Mouse (Mus musculus) CH12.LX (cell line): ENCODE measurements at regions not wholly inside any gene's neighbourhood (a gene's known extent, or its start where the extent isn't known, plus 50 kb on each side); places are given as distances from the start of the nearest gene placed in this dataset.

Source experiments
- DNase-seq: peaks from one replicate; pipeline ENCODE4 v3.0.0-alpha.2; 2013; ENCODE audit errors: extremely low read depth
- H3K27ac ChIP-seq: 2 replicates; pipeline ENCODE4 v1.5.1; 2012; ENCODE audit warnings: low read depth, mild to moderate bottlenecking, control low read depth, moderate library complexity; ENCODE audit not compliant: insufficient read depth
- H3K27me3 ChIP-seq: replicated peaks from 2 replicates; pipeline ENCODE3; 2012; ENCODE audit warnings: inconsistent platforms
- H3K36me3 ChIP-seq, 2 experiments: replicated peaks in 1 of 2; 2 replicates each; pipeline versions ENCODE3 to v1.6.1; 2012; ENCODE audit warnings: inconsistent platforms in 1 of 2, low read length in 1 of 2, mild to moderate bottlenecking in 1 of 2, mixed read lengths in 1 of 2, moderate library complexity in 1 of 2; ENCODE audit not compliant: control insufficient read depth in 1 of 2, insufficient read depth in 1 of 2
- H3K4me1 ChIP-seq, 2 experiments: 2 replicates each; pipeline ENCODE4 v1.6.1; 2012; ENCODE audit warnings: inconsistent platforms in 1 of 2, moderate library complexity in 1 of 2; ENCODE audit not compliant: insufficient read depth in 2 of 2, control insufficient read depth in 1 of 2
- H3K4me2 ChIP-seq: 2 replicates; pipeline ENCODE4 v1.6.1; 2012; ENCODE audit warnings: low read depth, mild to moderate bottlenecking, control low read depth; ENCODE audit not compliant: poor library complexity, insufficient read depth, severe bottlenecking
- H3K4me3 ChIP-seq, 3 experiments: fragments of 150-350 bp in 1 of 3; sonication (generic) in 1 of 3; replicated peaks in 1 of 3; 2 replicates each; pipeline versions ENCODE3 to v1.5.1; 2011 to 2012; ENCODE audit warnings: low read depth in 2 of 3, low read length in 2 of 3, mild to moderate bottlenecking in 2 of 3, moderate library complexity in 2 of 3, control low read depth in 1 of 3, improper control_type of control experiment in 1 of 3, inconsistent platforms in 1 of 3, mixed read lengths in 1 of 3; ENCODE audit not compliant: poor library complexity in 1 of 3
- H3K79me2 ChIP-seq: replicated peaks from 2 replicates; pipeline ENCODE4 v1.6.1; 2012; ENCODE audit warnings: mild to moderate bottlenecking, moderate library complexity; ENCODE audit not compliant: control insufficient read depth, poor library complexity, insufficient read depth, severe bottlenecking; ENCODE audit errors: extremely low read depth
- H3K9ac ChIP-seq: 2 replicates; pipeline ENCODE4 v1.6.1; 2012; ENCODE audit warnings: low read depth, mild to moderate bottlenecking, control low read depth, moderate library complexity; ENCODE audit not compliant: insufficient read depth
- H3K9me3 ChIP-seq: replicated peaks from 2 replicates; pipeline ENCODE3; 2012; ENCODE audit warnings: low read length, inconsistent platforms, mixed read lengths
- CTCF ChIP-seq, 2 experiments: IDR thresholded peaks in 1 of 2; conservative IDR thresholded peaks in 1 of 2; 2 replicates each; pipeline ENCODE4 v1.5.1; 2011 to 2012; ENCODE audit warnings: low read depth in 2 of 2, low read length in 2 of 2, improper control_type of control experiment in 1 of 2, inconsistent platforms in 1 of 2, mild to moderate bottlenecking in 1 of 2, moderate library complexity in 1 of 2
- E2F4 ChIP-seq: IDR thresholded peaks from 2 replicates; pipeline ENCODE4 v1.6.1; 2011; ENCODE audit warnings: low read depth, low read length, improper control_type of control experiment; ENCODE audit not compliant: insufficient replicate concordance
- ELF1 ChIP-seq: IDR thresholded peaks from 2 replicates; pipeline ENCODE4 v1.6.1; 2014; ENCODE audit warnings: low read depth, mild to moderate bottlenecking, inconsistent platforms, low read length, improper control_type of control experiment
- EP300 ChIP-seq: IDR thresholded peaks from 2 replicates; pipeline ENCODE4 v1.6.1; 2011; ENCODE audit warnings: low read length, improper control_type of control experiment
- IRF4 ChIP-seq: IDR thresholded peaks from 2 replicates; pipeline ENCODE4 v1.6.1; 2014; ENCODE audit warnings: low read depth, mild to moderate bottlenecking, inconsistent platforms, low read length, improper control_type of control experiment
- JUND ChIP-seq: conservative IDR thresholded peaks from 2 replicates; pipeline ENCODE4 v1.6.1; 2011; ENCODE audit warnings: low read depth, low read length, improper control_type of control experiment
- KAT2A ChIP-seq: IDR thresholded peaks from 2 replicates; pipeline ENCODE4 v1.6.1; 2012; ENCODE audit warnings: low read length, improper control_type of control experiment, inconsistent platforms; ENCODE audit not compliant: insufficient replicate concordance
- MEF2A ChIP-seq: IDR thresholded peaks from 2 replicates; pipeline ENCODE4 v1.6.1; 2014; ENCODE audit warnings: low read depth, mild to moderate bottlenecking, inconsistent platforms, low read length, improper control_type of control experiment, borderline replicate concordance
- NELFE ChIP-seq: IDR thresholded peaks from 2 replicates; pipeline ENCODE4 v1.6.1; 2011; ENCODE audit warnings: low read depth, low read length, improper control_type of control experiment
- RAD21 ChIP-seq: IDR thresholded peaks from 2 replicates; pipeline ENCODE4 v1.6.1; 2011; ENCODE audit warnings: low read depth, mild to moderate bottlenecking, low read length, improper control_type of control experiment, moderate library complexity
- SIN3A ChIP-seq: IDR thresholded peaks from 2 replicates; pipeline ENCODE4 v1.6.1; 2012; ENCODE audit warnings: low read length, improper control_type of control experiment, inconsistent platforms
- SMC3 ChIP-seq: IDR thresholded peaks from 2 replicates; pipeline ENCODE4 v1.6.1; 2011; ENCODE audit warnings: low read depth, low read length, improper control_type of control experiment
- TBP ChIP-seq: conservative IDR thresholded peaks from 2 replicates; pipeline ENCODE4 v1.6.1; 2011; ENCODE audit warnings: low read depth, low read length, improper control_type of control experiment
- USF1 ChIP-seq: IDR thresholded peaks from 2 replicates; pipeline ENCODE4 v1.6.1; 2014; ENCODE audit warnings: low read depth, mild to moderate bottlenecking, inconsistent platforms, low read length, improper control_type of control experiment
- USF2 ChIP-seq: conservative IDR thresholded peaks from 2 replicates; pipeline ENCODE4 v1.6.1; 2011; ENCODE audit warnings: low read depth, low read length, improper control_type of control experiment
- ZKSCAN1 ChIP-seq: IDR thresholded peaks from 2 replicates; pipeline ENCODE4 v1.6.1; 2012; ENCODE audit warnings: low read depth, inconsistent platforms, low read length, improper control_type of control experiment, borderline replicate concordance
- dilution Hi-C: fragments of 300-500 bp; cut with MboI; formaldehyde crosslinking; loops from 2 replicates; pipeline ENCODE4 v1.14.3; 2020; ENCODE audit warnings: low sequenced_read_pairs; ENCODE audit not compliant: extremely low pct_unique_long_range_greater_than_20kb, extremely low pct_ligation_motif_present
- in situ Hi-C: fragments of 300-500 bp; cut with MboI; formaldehyde crosslinking; loops from 3 replicates; pipeline ENCODE4 v1.14.3; 2019; ENCODE audit warnings: low sequenced_read_pairs, low pct_ligation_motif_present, low pct_unique_long_range_greater_than_20kb, mixed read lengths

DNA sequence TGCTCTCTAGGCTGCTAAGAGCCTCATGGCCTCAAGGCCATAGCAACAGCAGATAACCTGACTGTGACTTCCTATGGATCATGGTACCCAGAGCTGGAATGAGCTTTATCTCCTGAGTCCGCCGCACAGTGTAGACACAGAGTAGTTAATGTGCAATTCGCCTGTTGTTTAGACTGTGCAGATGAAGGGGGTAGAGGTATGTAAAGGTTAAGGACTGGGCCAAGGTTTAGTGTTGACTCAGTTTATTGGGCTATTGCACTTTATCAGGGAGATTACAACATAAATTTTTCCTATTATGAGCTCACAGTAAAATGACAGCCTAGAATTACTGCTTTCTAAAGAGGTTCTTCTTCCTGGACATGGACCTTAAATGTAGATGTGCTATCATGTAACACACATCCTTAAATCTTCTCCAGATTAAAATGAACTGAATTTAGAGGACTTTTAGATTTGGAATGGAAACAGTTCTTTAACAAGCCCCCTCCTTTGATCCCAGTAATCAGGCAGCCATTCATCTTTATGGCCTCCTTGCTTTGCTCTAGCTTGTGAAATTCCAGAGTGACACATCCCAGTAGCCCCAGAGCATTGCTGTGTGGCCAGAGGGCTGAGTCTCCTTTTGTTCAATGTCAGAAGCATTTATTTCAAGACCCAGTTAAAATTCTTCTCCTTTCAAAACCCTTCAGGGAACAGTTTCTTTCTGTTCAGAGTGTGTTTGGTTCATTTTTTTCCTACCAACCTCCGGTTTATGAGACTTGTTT is 396.8 kb upstream of the Ctso start:
- H3K9me3 ChIP-seq = no peaks in the 10 kb centered on the region
- in situ Hi-C loops = no loop called here

GRCm38 (mm10) chr3:81554773-81555172 is 377.6 kb upstream of the Ctso start:
- no peak overlapping the region for H3K27ac ChIP-seq
- dilution Hi-C loops = no loop called here
- no peaks in the 10 kb centered on the region for H3K27me3 ChIP-seq
- no peaks in the 10 kb centered on the region for H3K9me3 ChIP-seq
- H3K4me2 ChIP-seq = no peak overlapping the region
- H3K4me3 ChIP-seq = no peak overlapping the region
- no peaks in the 10 kb centered on the region for H3K4me1 ChIP-seq
- DNase-seq = no peak
- in situ Hi-C loops = no loop called here
- no peaks in the 10 kb centered on the region for H3K79me2 ChIP-seq
- no peak for TF ChIP-seq SIN3A
- no peak for TF ChIP-seq E2F4
- no peak for TF ChIP-seq SMC3
- TF ChIP-seq JUND = no peak
- no peak for TF ChIP-seq ELF1
- TF ChIP-seq ZKSCAN1 = no peak
- TF ChIP-seq MEF2A = no peak
- TF ChIP-seq KAT2A = no peak
- no peaks in the 10 kb centered on the region for H3K36me3 ChIP-seq
- no peak overlapping the region for H3K9ac ChIP-seq

More for the DNA sequence above, 396.8 kb upstream of the Ctso start:
- Histone ChIP-seq H3K79me2 (no peaks in the 10 kb centered on the region), H3K27me3 (no peaks in the 10 kb centered on the region), H3K4me2 (no peak overlapping the region), H3K9ac (no peak overlapping the region), H3K27ac (no peak overlapping the region), H3K4me3 (no peak overlapping the region), H3K36me3 (no peaks in the 10 kb centered on the region), H3K4me1 (peaks cover 3 to 6% of the 10 kb centered on the region in 2 experiments; a peak in 1 of 4 replicates)
- dilution Hi-C loops = no loop called here
- TF ChIP-seq USF2 = no peak
- TF ChIP-seq EP300 = no peak
- TF ChIP-seq IRF4 = no peak
- TF ChIP-seq TBP = no peak
- TF ChIP-seq USF1 = no peak
- no peak for TF ChIP-seq CTCF (conservative IDR thresholded peaks at IDR 0.05 in 1 of 2, IDR thresholded peaks at IDR 0.05 in 1 of 2; ENCODE audit: low read depth in 2 of 2, low read length in 2 of 2)
- TF ChIP-seq NELFE = no peak
- TF ChIP-seq RAD21 = no peak
- TF ChIP-seq SMC3 = no peak
- DNase-seq = no peak
